Mouse (Mus musculus) layer of hippocampus, postnatal 36 days (tissue): ENCODE results near the gene Slc16a2. TPM values are rescaled to one million over a fixed set of nuclear protein-coding genes. Genes with fewer than 3 reads are reported as not detected.

Source experiments
- DNase-seq, 2 experiments: peaks; one replicate each; pipeline ENCODE4 v3.0.0; 2022
- total RNA-seq, 2 experiments: library from RNA; stranded (reverse); gene quantifications; 2 replicates each; pipeline ENCODE4 v1.2.3; 2021

The Slc16a2 gene
- total RNA-seq, 2 experiments from 2014 or later: 37.5 to 39.8 TPM

- no peak for DNase-seq
These were observed 169.7 kb downstream of the Slc16a2 start for GRCm38 (mm10) chrX:103652048-103652447.

Other genes starting within 250 kb of the Slc16a2 start
- gene Zcchc13, start 191.4 kb downstream of the Slc16a2 start, total RNA-seq: not detected
- 10 to 100 TPM; 52.6 to 54.0 TPM for gene Rlim, start 159.3 kb upstream of the Slc16a2 start, total RNA-seq